In genomic region chr12:100268011-100268410, GRCm38 (mm10) we compare ENCODE assay signal across 8 mouse cellular contexts.
A peak's percentile ranks its signal among the peaks of the same experiment; 100 is the strongest.
DNase-seq lines count a peak whose midpoint lies in the region; ATAC-seq and TF ChIP-seq lines count a peak whose summit lies in the region.

No protein-coding gene starts in this region.

- H3K27ac ChIP-seq in gastrocnemius, adult 2 months, result no peak overlapping the region
- no peak overlapping the region for H3K27ac ChIP-seq in neural tube, embryonic 15.5 days (replicated peaks)
- peak overlapping the region; percentile 76 for H3K27ac ChIP-seq in cortical plate, adult 2 months (ENCODE audit: insufficient read depth, low read length)

- H3K9ac ChIP-seq in neural tube, embryonic 15.5 days (replicated peaks), result no peak overlapping the region

- no peaks in the 10 kb centered on the region; the same call in 1 of the 2 replicates for H3K27me3 ChIP-seq in neural tube, embryonic 15.5 days (replicated peaks)
- no peaks in the 10 kb centered on the region for H3K27me3 ChIP-seq in splenic B cell, adult 2 months (ENCODE audit: control insufficient read depth, insufficient read depth, low read length, poor library complexity, severe bottlenecking)

- H3K4me2 ChIP-seq in neural tube, embryonic 15.5 days, result no peak overlapping the region

- ATAC-seq in neural tube, embryonic 15.5 days (ENCODE audit: low FRiP score), result no peak
- ATAC-seq in erythroid progenitor cell, adult 5-6 weeks (replicated peaks; ENCODE audit: low FRiP score, poor library complexity, severe bottlenecking), result no peak

- intact Hi-C loops in gastrocnemius, adult 2 months (cut with DNase I), result loop anchor here (5.0 kb wide), 1 partner anchor 36 kb away; no protein-coding TSS in a partner anchor

- no peaks in the 10 kb centered on the region for H3K9me3 ChIP-seq in neural tube, embryonic 15.5 days (replicated peaks)

- no peaks in the 10 kb centered on the region for H3K36me3 ChIP-seq in neural tube, embryonic 15.5 days
- no peaks in the 10 kb centered on the region for H3K36me3 ChIP-seq in splenic B cell, adult 2 months (ENCODE audit: control insufficient read depth, insufficient read depth, low read length, poor library complexity, severe bottlenecking)

- H3K4me1 ChIP-seq in neural tube, embryonic 15.5 days, result peaks cover 20% of the 10 kb centered on the region
- H3K4me1 ChIP-seq in cortical plate, adult 2 months (ENCODE audit: control insufficient read depth, insufficient read depth, low read length), result peaks cover 29% of the 10 kb centered on the region

- no peak overlapping the region for H3K4me3 ChIP-seq in gastrocnemius, adult 2 months
- H3K4me3 ChIP-seq in neural tube, embryonic 15.5 days (replicated peaks), result no peak overlapping the region
- H3K4me3 ChIP-seq in cortical plate, adult 2 months (ENCODE audit: insufficient read depth, low read length), result no peak overlapping the region

- TF ChIP-seq POLR2A in cortical plate, adult 2 months (IDR thresholded peaks at IDR 0.05; ENCODE audit: extremely low read depth, insufficient read depth, low read length), result no peak

- DNase-seq in gastrocnemius, adult 2 months, result peak; percentile 68
- no peak for DNase-seq in gastrocnemius, adult 18-20 months (ENCODE audit: low spot score)
- DNase-seq in neural tube, embryonic 10.5 days (ENCODE audit: extremely low spot score, low spot score), result peak; percentile 64
- peak; percentile 50 to 82 for DNase-seq in kidney, postnatal 36 days
- DNase-seq in splenic B cell, adult 2 months (ENCODE audit: low read depth, low spot score), result peak; percentile 84

- WGBS in neural tube, embryonic 15.5 days, result 18% methylated on average over 6 of the region's 6 CpGs

- no peak for TF ChIP-seq CTCF in gastrocnemius, adult 2 months (IDR thresholded peaks at IDR 0.05)
- no peak for TF ChIP-seq CTCF in cortical plate, adult 2 months (IDR thresholded peaks at IDR 0.05; ENCODE audit: extremely low read depth, insufficient read depth, low read length)
